Mouse (Mus musculus) neural tube, embryonic 12.5 days (tissue): Measurements from ENCODE around the gene Nav1. TPM values are rescaled to one million over a fixed set of nuclear protein-coding genes. Genes with fewer than 3 reads are reported as not detected.

ENCODE experiments used
- ATAC-seq: fragments of 200-750 bp; cut with Nextera tagmentation; 2 replicates; pipeline ENCODE4 v1.8.0; 2017; ENCODE audit warnings: low read depth, mild to moderate bottlenecking, moderate TSS enrichment, moderate library complexity; ENCODE audit not compliant: low FRiP score
- H3K27ac ChIP-seq: fragments of 300-500 bp; sonication (generic); 2 replicates; pipeline ENCODE4 v1.5.1; 2016
- H3K27me3 ChIP-seq: fragments of 300-500 bp; sonication (generic); replicated peaks from 2 replicates; pipeline ENCODE4 v1.6.1; 2016; ENCODE audit warnings: mild to moderate bottlenecking
- H3K36me3 ChIP-seq: fragments of 300-500 bp; sonication (generic); 2 replicates; pipeline ENCODE4 v1.6.1; 2016; ENCODE audit warnings: mild to moderate bottlenecking
- H3K4me1 ChIP-seq: fragments of 300-500 bp; sonication (generic); 2 replicates; pipeline ENCODE4 v1.6.1; 2016
- H3K4me2 ChIP-seq: fragments of 300-500 bp; sonication (generic); replicated peaks from 2 replicates; pipeline ENCODE4 v1.6.1; 2016; ENCODE audit warnings: mild to moderate bottlenecking
- H3K4me3 ChIP-seq: fragments of 300-500 bp; sonication (generic); 2 replicates; pipeline ENCODE4 v1.5.1; 2016
- H3K9ac ChIP-seq: fragments of 300-500 bp; sonication (generic); 2 replicates; pipeline ENCODE4 v1.6.1; 2016; ENCODE audit warnings: mild to moderate bottlenecking
- H3K9me3 ChIP-seq: fragments of 300-500 bp; sonication (generic); 2 replicates; pipeline ENCODE4 v1.6.1; 2016; ENCODE audit warnings: mild to moderate bottlenecking
- WGBS: fragments of 180-500 bp; shearing (Covaris S2); methylation state at CpG from one replicate; pipeline ENCODE4 v1.1.7; 2016; 5-methylcytosine and 5-hydroxymethylcytosine counted together
- polyA plus RNA-seq: library from polyadenylated mRNA; unstranded; fragments of >200 nt; fragmentation: Nextera tagmentation; extraction: Ambion mirVana; gene quantifications from 2 replicates; pipeline ENCODE4 v1.2.1, GENCODE M21; 2016

Gene Nav1
- polyA plus RNA-seq, 1 experiment from 2014 or later: 29.9 TPM

GRCm38 (mm10) chr1:135554632-135555260 lies 52.3 kb downstream of the Nav1 start:
- no peaks in the 10 kb centered on the region for H3K27me3 ChIP-seq
- H3K4me3 ChIP-seq: no peak overlapping the region
- H3K27ac ChIP-seq: no peak overlapping the region
- no peak overlapping the region for H3K9ac ChIP-seq
- 9% methylated on average over 17 of the region's 17 CpGs for WGBS
- H3K36me3 ChIP-seq: no peaks in the 10 kb centered on the region
- H3K4me2 ChIP-seq: peak overlapping the region; percentile 32
- H3K9me3 ChIP-seq: no peaks in the 10 kb centered on the region
- no peak for ATAC-seq
- peaks cover 43% of the 10 kb centered on the region for H3K4me1 ChIP-seq

- Histone ChIP-seq H3K27me3 (no peaks in the 10 kb centered on the region), H3K4me2 (no peak overlapping the region), H3K4me1 (peaks cover 54% of the 10 kb centered on the region), H3K36me3 (no peaks in the 10 kb centered on the region), H3K4me3 (no peak overlapping the region), H3K9me3 (no peaks in the 10 kb centered on the region), H3K27ac (no peak overlapping the region), H3K9ac (no peak overlapping the region)
- no peak for ATAC-seq
- WGBS: 28% methylated on average over 4 of the region's 4 CpGs
Observed at GRCm38 (mm10) chr1:135553615-135554014, 53.5 kb downstream of the Nav1 start.

GRCm38 (mm10) chr1:135553154-135553553 lies 53.9 kb downstream of the Nav1 start:
- no peaks in the 10 kb centered on the region for H3K36me3 ChIP-seq
- no peak overlapping the region for H3K27ac ChIP-seq
- 54% methylated on average over 4 of the region's 4 CpGs for WGBS
- no peaks in the 10 kb centered on the region for H3K27me3 ChIP-seq
- peaks cover 56% of the 10 kb centered on the region for H3K4me1 ChIP-seq
- no peak overlapping the region for H3K4me2 ChIP-seq
- no peak overlapping the region for H3K9ac ChIP-seq
- H3K4me3 ChIP-seq: no peak overlapping the region
- no peaks in the 10 kb centered on the region for H3K9me3 ChIP-seq
- ATAC-seq: no peak

GRCm38 (mm10) chr1:135550886-135551285 lies 56.2 kb downstream of the Nav1 start:
- no peaks in the 10 kb centered on the region for H3K36me3 ChIP-seq
- no peak overlapping the region for H3K4me2 ChIP-seq
- H3K27ac ChIP-seq: no peak overlapping the region
- H3K9ac ChIP-seq: no peak overlapping the region
- H3K27me3 ChIP-seq: no peaks in the 10 kb centered on the region
- no peaks in the 10 kb centered on the region for H3K9me3 ChIP-seq
- no peak overlapping the region for H3K4me3 ChIP-seq
- no peak for ATAC-seq
- WGBS: 40% methylated on average over 3 of the region's 3 CpGs
- H3K4me1 ChIP-seq: peaks cover 59% of the 10 kb centered on the region

GRCm38 (mm10) chr1:135548750-135549149 lies 58.3 kb downstream of the Nav1 start:
- no peak for ATAC-seq
- H3K9me3 ChIP-seq: no peaks in the 10 kb centered on the region
- no peak overlapping the region for H3K9ac ChIP-seq
- peaks cover 47% of the 10 kb centered on the region for H3K4me1 ChIP-seq
- H3K27me3 ChIP-seq: no peaks in the 10 kb centered on the region
- H3K27ac ChIP-seq: no peak overlapping the region
- WGBS: 66% methylated on average over 9 of the region's 9 CpGs
- no peak overlapping the region for H3K4me2 ChIP-seq
- no peak overlapping the region for H3K4me3 ChIP-seq
- no peaks in the 10 kb centered on the region for H3K36me3 ChIP-seq

- Histone ChIP-seq H3K4me2 (no peak overlapping the region), H3K27ac (no peak overlapping the region), H3K27me3 (no peaks in the 10 kb centered on the region), H3K36me3 (no peaks in the 10 kb centered on the region), H3K9me3 (no peaks in the 10 kb centered on the region), H3K4me1 (peaks cover 41% of the 10 kb centered on the region), H3K9ac (no peak overlapping the region), H3K4me3 (no peak overlapping the region)
- no peak for ATAC-seq
- 55% methylated on average over 5 of the region's 5 CpGs for WGBS
Observed at GRCm38 (mm10) chr1:135546099-135546498, 61.0 kb downstream of the Nav1 start.

GRCm38 (mm10) chr1:135544504-135545146 lies 62.5 kb downstream of the Nav1 start:
- H3K4me2 ChIP-seq: no peak overlapping the region
- no peaks in the 10 kb centered on the region for H3K9me3 ChIP-seq
- H3K9ac ChIP-seq: no peak overlapping the region
- no peaks in the 10 kb centered on the region for H3K36me3 ChIP-seq
- H3K4me1 ChIP-seq: peaks cover 39% of the 10 kb centered on the region
- ATAC-seq: peak; percentile 48; the same call in 1 of the 2 replicates
- 44% methylated on average over 16 of the region's 16 CpGs for WGBS
- H3K4me3 ChIP-seq: no peak overlapping the region
- H3K27ac ChIP-seq: no peak overlapping the region
- no peaks in the 10 kb centered on the region for H3K27me3 ChIP-seq

- no peaks in the 10 kb centered on the region for H3K27me3 ChIP-seq
- WGBS: 40% methylated on average over 12 of the region's 12 CpGs
- no peak overlapping the region for H3K9ac ChIP-seq
- no peak for ATAC-seq
- no peaks in the 10 kb centered on the region for H3K36me3 ChIP-seq
- no peak overlapping the region for H3K27ac ChIP-seq
- no peak overlapping the region for H3K4me3 ChIP-seq
- no peak overlapping the region for H3K4me2 ChIP-seq
- H3K9me3 ChIP-seq: no peaks in the 10 kb centered on the region
- H3K4me1 ChIP-seq: peaks cover 25% of the 10 kb centered on the region
Observed at GRCm38 (mm10) chr1:135542841-135543810, 64.0 kb downstream of the Nav1 start.

- H3K27me3 ChIP-seq: no peaks in the 10 kb centered on the region
- no peak overlapping the region for H3K4me3 ChIP-seq
- H3K27ac ChIP-seq: no peak overlapping the region
- H3K4me2 ChIP-seq: no peak overlapping the region
- no peak for ATAC-seq
- H3K4me1 ChIP-seq: peaks cover 24% of the 10 kb centered on the region
- H3K9ac ChIP-seq: no peak overlapping the region
- peaks cover 2% of the 10 kb centered on the region; the same call in 1 of the 2 replicates for H3K36me3 ChIP-seq
- H3K9me3 ChIP-seq: no peaks in the 10 kb centered on the region
- 85% methylated on average over 9 of the region's 9 CpGs for WGBS
Observed at GRCm38 (mm10) chr1:135542080-135542479, 65.0 kb downstream of the Nav1 start.

GRCm38 (mm10) chr1:135540270-135540669 lies 66.8 kb downstream of the Nav1 start:
- Histone ChIP-seq H3K4me3 (no peak overlapping the region), H3K9me3 (no peaks in the 10 kb centered on the region), H3K9ac (no peak overlapping the region), H3K4me2 (no peak overlapping the region), H3K27ac (no peak overlapping the region), H3K36me3 (peaks cover 11% of the 10 kb centered on the region; the same call in 1 of the 2 replicates), H3K27me3 (no peaks in the 10 kb centered on the region), H3K4me1 (peaks cover 18% of the 10 kb centered on the region)
- peak; percentile 64 for ATAC-seq
- WGBS: 24% methylated on average over 4 of the region's 4 CpGs

GRCm38 (mm10) chr1:135538441-135539265 lies 68.4 kb downstream of the Nav1 start:
- Histone ChIP-seq H3K36me3 (peaks cover 11% of the 10 kb centered on the region; the same call in 1 of the 2 replicates), H3K4me3 (no peak overlapping the region), H3K9ac (no peak overlapping the region), H3K27me3 (no peaks in the 10 kb centered on the region), H3K4me1 (peaks cover 13% of the 10 kb centered on the region), H3K27ac (no peak overlapping the region), H3K9me3 (no peaks in the 10 kb centered on the region), H3K4me2 (no peak overlapping the region)
- WGBS: 87% methylated on average over 12 of the region's 12 CpGs
- no peak for ATAC-seq
